Mouse (Mus musculus) heart, adult 2 months (tissue): ENCODE data around the gene Pagr1a. TPM values are rescaled to one million over a fixed set of nuclear protein-coding genes. Genes with fewer than 3 reads are reported as not detected.
A peak's percentile ranks its signal among the peaks of the same experiment; 100 is the strongest.

Experiments used
- DNase-seq, 2 experiments: peaks; one replicate each; pipeline ENCODE4 v3.0.0; 2021
- H3K27ac ChIP-seq: fragments of 200-600 bp; 2 replicates; pipeline ENCODE4 v1.8.1; 2022
- H3K27me3 ChIP-seq: fragments of 200-500 bp; 2 replicates; pipeline ENCODE4 v1.6.1; 2012; ENCODE audit warnings: mild to moderate bottlenecking, low read length, inconsistent platforms, mixed read lengths; ENCODE audit not compliant: control insufficient read depth, insufficient read depth
- H3K36me3 ChIP-seq: fragments of 200-500 bp; 2 replicates; pipeline ENCODE4 v1.6.1; 2012; ENCODE audit warnings: low read length, inconsistent platforms; ENCODE audit not compliant: control insufficient read depth, insufficient read depth
- H3K4me1 ChIP-seq: fragments of 200-500 bp; 2 replicates; pipeline ENCODE4 v1.6.1; 2011; ENCODE audit warnings: low read length; ENCODE audit not compliant: control insufficient read depth, insufficient read depth
- H3K4me3 ChIP-seq: fragments of 200-600 bp; 2 replicates; pipeline ENCODE4 v1.8.1; 2022
- H3K79me2 ChIP-seq: fragments of 200-500 bp; replicated peaks from 2 replicates; pipeline ENCODE4 v1.6.1; 2012; ENCODE audit warnings: mild to moderate bottlenecking, inconsistent platforms, low read length, moderate library complexity, mixed read lengths; ENCODE audit not compliant: control insufficient read depth, insufficient read depth
- H3K9ac ChIP-seq: fragments of 200-500 bp; 2 replicates; pipeline ENCODE4 v1.6.1; 2012; ENCODE audit warnings: low read depth, mild to moderate bottlenecking, control low read depth, inconsistent platforms, low read length, mixed read lengths
- CTCF ChIP-seq: fragments of 200-600 bp; IDR thresholded peaks from 2 replicates; pipeline ENCODE4 v1.8.1; 2022; ENCODE audit warnings: antibody characterized with exemption, mild to moderate bottlenecking, moderate library complexity
- EP300 ChIP-seq: fragments of 200-500 bp; IDR thresholded peaks from 2 replicates; pipeline ENCODE4 v1.6.1; 2011; ENCODE audit warnings: low read depth, low read length, control low read depth; ENCODE audit not compliant: insufficient read depth
- POLR2A ChIP-seq: fragments of 200-500 bp; IDR thresholded peaks from 2 replicates; pipeline ENCODE4 v1.6.1; 2011; ENCODE audit warnings: mild to moderate bottlenecking, low read depth, low read length, control low read depth; ENCODE audit not compliant: insufficient read depth
- WGBS: fragments of 180-500 bp; shearing (Covaris S2); methylation state at CpG from one replicate; pipeline ENCODE4 v1.1.7; 2018; 5-methylcytosine and 5-hydroxymethylcytosine counted together
- intact Hi-C: fragments of 180-260 bp; cut with DNase I; formaldehyde crosslinking; loops from one replicate; pipeline ENCODE4 v1.15.1; 2025
- polyA plus RNA-seq: library from polyadenylated mRNA; depleted of rRNA; stranded (reverse); fragments of >200 nt; gene quantifications from 2 replicates; pipeline ENCODE4 v1.2.3, GENCODE M21; 2012
- total RNA-seq, 2 experiments: library from RNA; stranded (reverse); gene quantifications; 2 replicates each; pipeline ENCODE4 v1.2.3; 2021

Gene Pagr1a
- total and polyA plus RNA-seq, 3 experiments: 3.6 to 21.4 (median 12.8) TPM

DNA sequence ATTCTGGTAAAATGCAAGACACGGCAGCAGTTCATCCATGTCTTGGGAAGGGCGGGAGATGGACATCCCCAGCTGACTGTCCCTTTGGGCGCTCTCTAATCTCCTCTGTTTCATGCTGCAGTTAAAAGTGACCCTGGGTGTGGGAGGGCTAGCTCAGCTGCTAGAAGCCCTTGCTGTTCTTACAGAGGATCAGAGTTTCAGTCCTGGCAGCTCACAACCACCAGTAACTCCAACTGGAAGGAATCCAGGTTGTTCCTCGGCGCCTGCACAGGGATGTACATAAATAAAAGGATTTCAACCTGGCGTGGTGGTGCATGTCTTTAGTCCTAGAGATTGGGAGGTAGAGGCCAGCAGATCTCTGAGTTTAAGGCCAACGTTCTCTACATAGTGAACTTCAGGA, 34.0 kb downstream of the Pagr1a start:
- Histone ChIP-seq H3K27me3 (no peaks in the 10 kb centered on the region), H3K4me3 (no peak overlapping the region), H3K79me2 (no peaks in the 10 kb centered on the region), H3K36me3 (peaks cover 3% of the 10 kb centered on the region; the same call in 1 of the 2 replicates), H3K27ac (no peak overlapping the region), H3K9ac (no peak overlapping the region), H3K4me1 (no peaks in the 10 kb centered on the region; the same call in 1 of the 2 replicates)
- TF ChIP-seq EP300: no peak
- TF ChIP-seq CTCF: no peak
- TF ChIP-seq POLR2A: no peak
- WGBS: 65% methylated on average over 7 of the region's 7 CpGs
- no peak for DNase-seq
- intact Hi-C loops: no loop called here

DNA sequence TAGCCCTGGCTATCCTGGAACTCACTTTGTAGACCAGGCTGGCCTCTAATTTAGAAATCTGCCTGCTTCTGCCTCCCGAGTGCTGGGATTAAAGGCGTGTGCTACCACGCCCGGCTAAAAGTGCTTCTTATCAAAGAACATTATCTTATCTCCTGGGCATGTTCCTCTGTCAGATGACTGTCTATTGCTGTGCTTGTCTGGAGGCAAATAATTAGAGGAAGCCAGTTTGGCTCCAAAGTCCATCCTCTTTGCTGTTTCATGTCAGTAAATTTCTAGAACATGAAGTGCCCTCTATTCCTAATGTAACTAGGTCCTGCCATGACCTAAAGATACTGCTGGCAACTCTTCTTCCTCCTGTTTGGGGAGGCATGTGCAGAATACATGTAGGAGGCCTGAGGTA, 35.1 kb downstream of the Pagr1a start:
- 67% methylated on average over 4 of the region's 4 CpGs for WGBS
- TF ChIP-seq EP300: no peak
- TF ChIP-seq CTCF: no peak
- TF ChIP-seq POLR2A: no peak
- no peak overlapping the region for H3K27ac ChIP-seq
- no peak for DNase-seq
- intact Hi-C loops: no loop called here
- no peaks in the 10 kb centered on the region for H3K79me2 ChIP-seq
- H3K9ac ChIP-seq: no peak overlapping the region
- H3K36me3 ChIP-seq: peaks cover 3% of the 10 kb centered on the region; the same call in 1 of the 2 replicates
- H3K4me1 ChIP-seq: peaks cover 2% of the 10 kb centered on the region
- no peak overlapping the region for H3K4me3 ChIP-seq
- H3K27me3 ChIP-seq: no peaks in the 10 kb centered on the region

- Histone ChIP-seq H3K4me3 (no peak overlapping the region), H3K27me3 (no peaks in the 10 kb centered on the region), H3K9ac (no peak overlapping the region), H3K79me2 (peaks cover under 1% of the 10 kb centered on the region; the same call in 1 of the 2 replicates), H3K27ac (no peak overlapping the region), H3K4me1 (peaks cover 4% of the 10 kb centered on the region), H3K36me3 (peaks cover 3% of the 10 kb centered on the region; the same call in 1 of the 2 replicates)
- no peak for DNase-seq
- WGBS: 74% methylated on average over 2 of the region's 2 CpGs
- TF ChIP-seq CTCF: no peak
- TF ChIP-seq POLR2A: no peak
- TF ChIP-seq EP300: no peak
- intact Hi-C loops: no loop called here
These were observed 35.6 kb downstream of the Pagr1a start for GRCm38 (mm10) chr7:126981601-126982000.

GRCm38 (mm10) chr7:126978841-126979240, 38.3 kb downstream of the Pagr1a start:
- intact Hi-C loops: no loop called here
- no peak for DNase-seq

GRCm38 (mm10) chr7:126976878-126977459, 40.2 kb downstream of the Pagr1a start:
- Histone ChIP-seq H3K9ac (peak overlapping the region; percentile 91), H3K27ac (peak overlapping the region; percentile 100), H3K4me1 (peaks cover 10% of the 10 kb centered on the region), H3K36me3 (peaks cover 3% of the 10 kb centered on the region; the same call in 1 of the 2 replicates), H3K27me3 (no peaks in the 10 kb centered on the region), H3K4me3 (peak overlapping the region; percentile 100), H3K79me2 (peaks cover 3% of the 10 kb centered on the region; the same call in 1 of the 2 replicates)
- intact Hi-C loops: loop anchor here (1.0 to 2.0 kb wide), 3 partner anchors 40 to 114 kb away; partner anchors contain the start of genes Ino80e, Kctd13 and Pagr1a
- peak in 1 of 2 experiments; percentile 35 for DNase-seq
- 23% methylated on average over 14 of the region's 14 CpGs for WGBS
- TF ChIP-seq CTCF (no peak), EP300 (no peak), POLR2A (no peak)

More at GRCm38 (mm10) chr7:126978841-126979240, 38.3 kb downstream of the Pagr1a start:
- Histone ChIP-seq H3K27ac (no peak overlapping the region), H3K9ac (no peak overlapping the region), H3K36me3 (peaks cover 3% of the 10 kb centered on the region; the same call in 1 of the 2 replicates), H3K79me2 (peaks cover 3% of the 10 kb centered on the region; the same call in 1 of the 2 replicates), H3K4me3 (no peak overlapping the region), H3K27me3 (no peaks in the 10 kb centered on the region), H3K4me1 (peaks cover 8% of the 10 kb centered on the region)
- no peak for TF ChIP-seq EP300
- no peak for TF ChIP-seq POLR2A
- no peak for TF ChIP-seq CTCF
- WGBS: 62% methylated on average over 6 of the region's 6 CpGs
